Mouse (Mus musculus): ENCODE data around the gene Ptgis. TPM values are rescaled to one million over a fixed set of nuclear protein-coding genes. Genes with fewer than 3 reads are reported as not detected.

Gene Ptgis
- polyA plus RNA-seq, 1 experiment from 2014 or later: 30.5 TPM

Other genes starting within 250 kb of the Ptgis start
- 108 and 114 TPM in 2 replicates for gene Stau1, start 244.3 kb downstream of the Ptgis start, polyA plus RNA-seq (2015; fragmentation: Nextera tagmentation; extraction: Ambion mirVana)
- 54.3 and 54.6 TPM in 2 replicates for gene Ddx27, start 225.4 kb downstream of the Ptgis start, polyA plus RNA-seq (2015; fragmentation: Nextera tagmentation; extraction: Ambion mirVana)
- 6.0 and 7.9 TPM in 2 replicates for gene Znfx1, start 177.6 kb downstream of the Ptgis start, polyA plus RNA-seq (2015; fragmentation: Nextera tagmentation; extraction: Ambion mirVana)
- 0.84 and 1.0 TPM in 2 replicates for gene Kcnb1, start 50.4 kb downstream of the Ptgis start, polyA plus RNA-seq (2015; fragmentation: Nextera tagmentation; extraction: Ambion mirVana)
- 10.1 and 13.9 TPM in 2 replicates for gene B4galt5, start 108.6 kb upstream of the Ptgis start, polyA plus RNA-seq (2015; fragmentation: Nextera tagmentation; extraction: Ambion mirVana)
- gene Slc9a8, start 181.1 kb upstream of the Ptgis start, polyA plus RNA-seq (2015; fragmentation: Nextera tagmentation; extraction: Ambion mirVana): 23.2 and 23.8 TPM in 2 replicates